Mouse (Mus musculus): ENCODE results near the gene Slc15a4.
A peak's percentile ranks its signal among the peaks of the same experiment; 100 is the strongest.

DNA sequence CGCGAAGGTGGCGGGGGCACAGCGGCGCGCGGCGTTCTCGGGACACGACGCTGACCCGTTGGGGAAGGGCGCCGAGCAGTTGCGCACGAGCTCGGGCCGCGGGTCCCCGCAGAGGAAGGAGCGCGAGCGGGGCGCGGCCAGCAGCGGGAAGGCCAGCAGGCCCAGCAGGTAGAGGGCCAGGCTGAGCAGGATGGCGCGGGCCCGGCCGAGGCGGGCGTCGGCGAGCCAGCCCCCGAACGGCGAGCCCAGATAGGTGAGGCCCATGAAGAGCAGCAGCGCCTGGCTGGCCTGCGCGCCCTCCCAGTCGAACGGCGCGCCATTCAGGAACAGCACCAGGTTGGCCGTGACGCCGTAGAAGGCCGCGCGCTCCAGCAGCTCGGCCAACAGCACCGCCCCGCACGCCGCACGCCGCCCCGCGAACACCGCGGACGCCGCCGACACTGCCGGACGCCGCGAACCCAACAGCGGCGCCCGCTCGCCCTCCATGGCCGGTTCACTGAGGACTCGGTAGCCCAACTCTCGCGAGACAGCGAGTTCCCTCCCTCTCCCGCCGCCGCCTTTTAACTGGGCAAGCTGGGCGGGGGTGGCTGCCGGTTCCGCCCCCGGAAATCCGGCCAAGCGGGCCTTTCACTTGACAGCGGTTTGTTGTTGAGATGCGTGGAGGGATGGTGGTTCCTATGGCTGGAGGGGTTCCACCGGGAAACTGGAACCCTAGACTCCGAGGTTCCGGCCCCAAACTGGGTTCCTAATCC is 15.6 kb downstream of the Slc15a4 start:
- TF ChIP-seq KAT2A (conservative IDR thresholded peaks at IDR 0.05; ENCODE audit: low read depth, low read length) (no peak; the same call in 1 of the 2 replicates), MAX (IDR thresholded peaks at IDR 0.05; ENCODE audit: low read length) (peak; percentile 66; the same call in 1 of the 2 replicates), POLR2AphosphoS5 (IDR thresholded peaks at IDR 0.05; ENCODE audit: borderline replicate concordance, low read depth, low read length) (no peak), TAL1 (IDR thresholded peaks at IDR 0.05; ENCODE audit: low read length) (no peak), NELFE (IDR thresholded peaks at IDR 0.05; ENCODE audit: low read depth, low read length) (peak; percentile 79), E2F4 (IDR thresholded peaks at IDR 0.05; ENCODE audit: borderline replicate concordance, low read depth, low read length) (no peak), ELF1 (IDR thresholded peaks at IDR 0.05; ENCODE audit: low read depth, low read length) (peak; percentile 96), CHD2 (IDR thresholded peaks at IDR 0.05; ENCODE audit: low read length) (peak; percentile 96), SMC3 (IDR thresholded peaks at IDR 0.05; ENCODE audit: low read depth, low read length) (no peak), POLR2A (IDR thresholded peaks at IDR 0.05; ENCODE audit: control insufficient read depth in 1 of 2, insufficient read depth in 1 of 2, low read depth in 1 of 2, low read length in 2 of 2, poor library complexity in 1 of 2) (peak; percentile 92 to 93), CTCF (IDR thresholded peaks at IDR 0.05 in 2 of 3, conservative IDR thresholded peaks at IDR 0.05 in 1 of 3; ENCODE audit: control insufficient read depth in 1 of 3, insufficient read depth in 1 of 3, low read depth in 2 of 3, low read length in 3 of 3, poor library complexity in 1 of 3, severe bottlenecking in 1 of 3) (no peak), USF2 (IDR thresholded peaks at IDR 0.05; ENCODE audit: borderline replicate concordance in 1 of 2, insufficient read depth in 1 of 2, low read depth in 1 of 2, low read length in 2 of 2) (no peak), RCOR1 (IDR thresholded peaks at IDR 0.05; ENCODE audit: low read depth, low read length) (no peak)

All from MEL (cell line).